Mouse (Mus musculus): ENCODE results near the gene Sesn3. TPM values are rescaled to one million over a fixed set of nuclear protein-coding genes. Genes with fewer than 3 reads are reported as not detected.
"Not testable (repeated sequence)": the region's sequence is repeated elsewhere in the genome, so short reads cannot be mapped to it uniquely, and the experiment has no call there.

Gene Sesn3
- polyA plus RNA-seq, 1 experiment: 7.4 TPM

GRCm38 (mm10) chr9:14277365-14277991, 2.6 kb downstream of the Sesn3 start:
- no peak for DNase-seq (ENCODE audit: low read depth)

GRCm38 (mm10) chr9:14280696-14281095, 5.8 kb downstream of the Sesn3 start:
- DNase-seq (ENCODE audit: low read depth): no peak

- DNase-seq (ENCODE audit: low read depth): no peak
Measured at GRCm38 (mm10) chr9:14285036-14285435, 10.2 kb downstream of the Sesn3 start.

- DNase-seq (ENCODE audit: low read depth): no peak
Measured at GRCm38 (mm10) chr9:14287234-14287633, 12.4 kb downstream of the Sesn3 start.

GRCm38 (mm10) chr9:14288500-14288899, 13.6 kb downstream of the Sesn3 start:
- DNase-seq (ENCODE audit: low read depth): no peak

GRCm38 (mm10) chr9:14293866-14294265, 19.0 kb downstream of the Sesn3 start:
- no peak for DNase-seq (ENCODE audit: low read depth)

GRCm38 (mm10) chr9:14295680-14296440, 21.0 kb downstream of the Sesn3 start:
- no peak for DNase-seq (ENCODE audit: low read depth)

- no peak for DNase-seq (ENCODE audit: low read depth)
Measured at GRCm38 (mm10) chr9:14297204-14297603, 22.3 kb downstream of the Sesn3 start.

- DNase-seq (ENCODE audit: low read depth): no peak
Measured at GRCm38 (mm10) chr9:14299819-14300218, 25.0 kb downstream of the Sesn3 start.

GRCm38 (mm10) chr9:14300795-14301194, 25.9 kb downstream of the Sesn3 start:
- DNase-seq (ENCODE audit: low read depth): no peak

GRCm38 (mm10) chr9:14304262-14304968, 29.5 kb downstream of the Sesn3 start:
- DNase-seq (ENCODE audit: low read depth): no peak

GRCm38 (mm10) chr9:14307341-14307740, 32.5 kb downstream of the Sesn3 start:
- no peak for DNase-seq (ENCODE audit: low read depth)

GRCm38 (mm10) chr9:14313968-14314367, 39.1 kb downstream of the Sesn3 start:
- DNase-seq (ENCODE audit: low read depth): peak; percentile 63

GRCm38 (mm10) chr9:14314477-14314876, 39.6 kb downstream of the Sesn3 start:
- peak; percentile 45 for DNase-seq (ENCODE audit: low read depth)

GRCm38 (mm10) chr9:14316618-14317017, 41.8 kb downstream of the Sesn3 start:
- DNase-seq (ENCODE audit: low read depth): no peak

- no peak for DNase-seq (ENCODE audit: low read depth)
Measured at GRCm38 (mm10) chr9:14335829-14336228, 61.0 kb downstream of the Sesn3 start.

- no peak for DNase-seq (ENCODE audit: low read depth)
Measured at GRCm38 (mm10) chr9:14336901-14337300, 62.0 kb downstream of the Sesn3 start.

- no peak for DNase-seq (ENCODE audit: low read depth)
Measured at GRCm38 (mm10) chr9:14338701-14339100, 63.8 kb downstream of the Sesn3 start.

GRCm38 (mm10) chr9:14342041-14342668, 67.3 kb downstream of the Sesn3 start:
- DNase-seq (ENCODE audit: low read depth): no peak

- not testable (repeated sequence) for DNase-seq (ENCODE audit: low read depth)
Measured at GRCm38 (mm10) chr9:14345866-14346265, 71.0 kb downstream of the Sesn3 start.

- no peak for DNase-seq (ENCODE audit: low read depth)
Measured at GRCm38 (mm10) chr9:14348416-14348815, 73.5 kb downstream of the Sesn3 start.

- DNase-seq (ENCODE audit: low read depth): peak; percentile 86
Measured at GRCm38 (mm10) chr9:14349380-14349779, 74.5 kb downstream of the Sesn3 start.
